Mouse (Mus musculus): ENCODE measurements at regions not wholly inside any gene's neighbourhood (a gene's known extent, or its start where the extent isn't known, plus 50 kb on each side); places are given as distances from the start of the nearest gene placed in this dataset.

DNA sequence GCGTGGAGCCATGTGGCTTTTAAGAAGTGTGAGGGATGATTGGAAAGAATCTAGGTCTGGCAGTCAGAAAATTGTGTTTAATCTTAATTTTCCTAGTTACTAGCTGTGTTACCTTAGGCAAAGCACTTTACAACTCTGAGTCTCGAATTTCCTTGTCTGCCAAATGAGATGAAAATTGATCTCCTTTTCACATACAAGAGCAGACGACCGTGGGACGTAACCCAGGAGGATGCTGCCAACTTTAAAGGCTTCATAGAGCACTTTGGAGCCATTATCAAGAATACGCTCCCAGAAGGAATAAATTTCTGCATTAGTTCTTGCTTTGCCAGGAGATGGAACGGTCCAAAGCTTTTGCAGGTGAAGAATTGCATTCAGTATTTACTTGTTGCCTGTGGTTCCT lies 457.6 kb downstream of the Bcl11a start:
- no peak for DNase-seq (ENCODE audit: low read depth, low spot score)

DNA sequence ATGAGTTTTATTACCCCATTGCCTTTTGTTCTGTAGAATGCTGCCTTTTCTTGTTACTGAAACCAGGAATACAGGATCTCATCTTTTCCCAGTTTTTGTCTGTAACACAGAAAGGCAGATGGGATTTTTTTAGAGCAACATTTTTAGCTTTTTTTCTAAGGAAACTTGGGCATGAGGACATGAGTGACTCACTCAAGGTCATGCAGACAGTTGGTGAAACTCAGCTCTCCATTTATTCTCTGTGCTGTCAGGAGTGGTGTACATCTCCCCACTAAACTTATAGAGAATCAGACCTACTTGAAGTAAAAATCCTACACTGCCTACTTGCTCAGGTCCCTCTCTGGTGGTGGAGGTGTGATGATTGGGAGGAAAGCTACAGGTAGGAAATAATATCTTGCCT lies 459.9 kb downstream of the Bcl11a start:
- DNase-seq (ENCODE audit: low read depth, low spot score) = no peak

DNA sequence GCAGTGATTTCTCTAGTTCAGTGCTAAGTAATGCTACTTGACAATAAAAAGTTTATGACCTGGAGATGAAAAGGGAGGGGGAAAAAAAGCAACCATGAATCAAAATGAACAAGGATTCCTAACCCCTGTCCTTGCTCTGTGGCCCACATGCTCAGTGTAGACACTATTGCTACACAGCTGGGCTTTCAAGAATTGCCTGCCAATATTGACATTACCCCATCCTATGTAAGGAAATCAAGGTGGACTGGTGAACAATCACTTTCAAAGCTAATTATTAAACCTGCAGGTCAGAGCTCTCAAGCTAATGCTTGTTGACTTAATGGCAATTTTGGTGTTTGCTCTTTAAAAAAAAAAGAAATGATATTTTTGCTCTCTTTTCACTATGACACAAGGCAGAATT lies 491.8 kb downstream of the Bcl11a start:
- no peak for DNase-seq (ENCODE audit: low read depth, low spot score)

DNA sequence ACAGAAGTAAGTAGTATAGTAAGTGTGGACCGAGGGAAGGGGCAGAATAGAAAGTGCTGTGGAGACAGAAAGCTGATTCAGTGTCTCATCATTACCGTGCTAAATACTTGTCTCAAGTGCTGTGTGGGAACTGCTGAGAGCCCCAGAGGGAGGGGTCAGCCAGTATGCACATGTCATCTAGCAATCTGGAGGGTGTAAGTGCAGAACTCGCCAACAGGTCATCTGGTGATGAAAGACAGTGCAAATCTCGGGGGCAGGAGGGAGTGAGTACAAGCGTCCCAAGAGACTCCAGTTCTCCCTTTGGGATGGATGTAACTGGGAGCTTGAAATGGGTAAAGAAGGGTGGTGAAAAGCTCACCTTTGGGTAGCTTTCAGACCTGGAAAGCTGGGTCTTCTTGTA lies 535.7 kb downstream of the Bcl11a start:
- no peak for DNase-seq (ENCODE audit: low read depth, low spot score)

DNA sequence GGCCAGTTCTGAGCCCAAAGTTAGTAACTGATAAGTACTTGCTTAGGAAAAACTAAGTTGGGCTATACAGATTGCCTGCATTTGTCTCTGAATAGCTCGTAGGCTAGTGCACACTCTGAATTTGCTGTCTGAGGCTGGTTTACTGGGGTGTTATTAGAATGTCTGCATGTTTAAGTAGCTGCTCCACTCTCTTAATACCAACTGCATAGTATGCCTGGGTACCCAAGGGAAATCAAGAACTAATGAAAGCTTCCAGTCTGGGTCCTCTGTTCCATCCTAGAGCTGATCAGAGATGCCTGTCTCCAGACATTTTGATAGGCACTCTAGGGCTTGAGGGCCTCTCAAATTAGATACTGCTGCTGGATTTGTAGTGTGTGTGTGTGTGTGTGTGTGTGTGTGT lies 537.6 kb downstream of the Bcl11a start:
- DNase-seq (ENCODE audit: low read depth, low spot score) = no peak

DNA sequence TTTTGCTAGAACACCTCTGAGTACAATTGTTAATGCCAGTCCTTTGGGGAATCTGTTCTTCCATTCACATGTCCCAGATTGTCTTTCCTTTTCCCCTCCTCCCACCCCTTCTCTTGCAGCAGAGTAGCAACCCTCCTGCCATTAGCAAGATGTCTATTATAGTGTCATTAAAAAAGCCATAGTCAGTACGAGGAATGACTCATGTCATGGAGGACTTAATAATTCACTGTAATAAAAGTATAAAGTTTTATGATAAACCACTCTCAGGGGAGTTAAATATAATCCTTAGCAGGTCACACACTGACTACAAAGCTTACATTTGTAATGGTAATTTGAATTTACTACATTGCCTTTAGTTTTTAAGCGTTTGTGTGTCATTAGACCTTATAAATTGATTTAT lies 540.7 kb downstream of the Bcl11a start:
- DNase-seq (ENCODE audit: low read depth, low spot score) = no peak

DNA sequence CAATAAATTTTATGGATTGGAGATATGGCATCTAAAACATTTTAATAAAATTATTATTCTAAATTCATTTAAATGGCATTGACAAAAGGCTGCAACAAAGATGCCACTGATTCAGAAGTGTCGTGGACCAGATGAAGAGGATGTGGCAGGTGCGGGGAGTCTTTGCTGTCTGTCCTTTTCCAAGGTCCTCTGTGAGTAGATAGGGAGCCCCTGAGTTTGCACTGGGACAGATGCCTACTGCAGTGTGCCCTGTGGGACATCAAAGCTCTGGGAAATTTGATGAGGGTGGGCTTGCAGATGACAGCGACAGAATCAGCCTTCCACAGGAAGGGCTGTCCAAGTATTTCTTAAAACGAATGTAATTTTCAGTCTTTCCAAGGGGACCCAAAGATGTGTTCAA lies 541.2 kb downstream of the Bcl11a start:
- no peak for DNase-seq (ENCODE audit: low read depth, low spot score)

DNA sequence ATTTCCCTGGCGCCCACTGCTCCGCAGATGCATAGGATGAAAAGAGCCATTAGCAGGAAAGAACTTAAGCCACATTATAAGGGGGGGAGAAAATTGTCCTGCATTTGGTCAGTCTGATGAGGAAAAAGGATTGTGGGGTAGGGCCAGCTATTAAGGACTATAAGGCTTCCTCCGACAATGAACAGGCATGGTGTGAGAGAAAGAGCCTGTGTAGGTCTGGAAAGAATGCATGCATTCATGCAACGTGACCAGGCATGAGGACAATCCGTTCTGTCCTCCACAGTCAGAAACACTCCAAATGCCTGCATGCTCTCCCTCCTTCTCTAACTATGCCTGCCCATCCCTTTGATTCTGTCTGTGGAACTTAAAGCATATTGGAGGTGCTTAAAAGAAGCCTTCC lies 550.8 kb downstream of the Bcl11a start:
- DNase-seq (ENCODE audit: low read depth, low spot score) = no peak

DNA sequence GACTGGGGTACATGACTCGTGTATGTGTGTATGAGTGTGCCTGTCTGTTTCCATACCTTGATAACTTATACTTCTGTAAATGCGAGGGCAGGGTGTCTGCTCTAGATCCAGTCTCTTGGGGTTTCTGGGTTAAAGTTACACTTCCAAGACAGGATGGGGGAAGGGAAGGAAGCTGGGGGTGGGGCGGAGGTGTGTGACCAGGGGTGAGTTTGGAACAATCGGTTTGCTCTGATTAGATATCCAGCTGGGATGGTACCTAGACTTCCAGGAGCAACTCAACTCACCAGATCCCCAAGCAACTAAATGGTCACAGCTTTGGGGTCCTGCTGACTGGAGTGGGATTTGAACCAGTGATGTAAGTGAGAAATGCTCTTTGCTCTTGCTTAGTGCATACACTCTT lies 551.6 kb downstream of the Bcl11a start:
- no peak for DNase-seq (ENCODE audit: low read depth, low spot score)

DNA sequence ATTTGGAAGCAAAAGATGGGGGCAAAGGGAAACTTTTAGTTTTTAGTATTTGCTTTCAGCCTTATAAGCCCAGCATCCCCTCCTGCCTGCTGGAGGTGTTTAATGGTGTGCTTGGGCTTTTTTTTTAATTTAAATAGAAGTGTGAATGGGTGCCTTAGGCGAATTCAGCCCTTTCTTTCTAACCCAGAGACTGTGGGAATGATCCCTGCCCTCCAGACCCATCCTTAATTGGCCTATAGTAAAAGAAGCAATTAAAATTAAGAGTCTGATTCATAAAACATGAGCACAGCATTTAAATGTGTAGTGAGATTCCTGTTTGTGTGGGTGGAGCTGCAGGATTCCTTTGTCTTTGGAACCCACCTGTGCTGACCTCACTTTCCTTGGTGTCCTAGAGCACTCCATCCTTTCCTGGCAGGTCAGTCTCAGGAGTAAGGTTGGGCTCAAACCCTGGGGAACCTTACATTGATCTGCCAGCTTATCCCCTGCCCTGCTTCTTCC lies 552.6 kb downstream of the Bcl11a start:
- DNase-seq (ENCODE audit: low read depth, low spot score) = no peak

DNA sequence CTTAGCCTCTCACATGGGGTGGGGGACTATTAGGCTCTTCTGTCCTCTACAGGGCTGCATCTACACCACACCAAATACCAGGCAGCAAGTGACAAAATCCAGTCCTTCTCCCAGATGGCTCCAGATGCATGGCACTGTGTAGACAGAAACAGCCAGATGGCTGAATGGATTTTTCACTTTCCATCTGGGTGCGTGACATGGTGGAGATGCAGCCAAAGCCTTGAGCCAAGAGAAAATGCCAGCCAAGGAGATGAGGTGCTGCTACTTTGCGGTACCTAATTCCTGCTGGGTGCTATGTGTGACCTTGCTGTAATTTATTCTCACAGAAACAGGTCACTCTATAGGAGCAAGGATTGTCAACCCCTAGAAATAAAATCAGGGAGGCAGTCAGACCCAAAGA lies 553.8 kb downstream of the Bcl11a start:
- no peak for DNase-seq (ENCODE audit: low read depth, low spot score)

DNA sequence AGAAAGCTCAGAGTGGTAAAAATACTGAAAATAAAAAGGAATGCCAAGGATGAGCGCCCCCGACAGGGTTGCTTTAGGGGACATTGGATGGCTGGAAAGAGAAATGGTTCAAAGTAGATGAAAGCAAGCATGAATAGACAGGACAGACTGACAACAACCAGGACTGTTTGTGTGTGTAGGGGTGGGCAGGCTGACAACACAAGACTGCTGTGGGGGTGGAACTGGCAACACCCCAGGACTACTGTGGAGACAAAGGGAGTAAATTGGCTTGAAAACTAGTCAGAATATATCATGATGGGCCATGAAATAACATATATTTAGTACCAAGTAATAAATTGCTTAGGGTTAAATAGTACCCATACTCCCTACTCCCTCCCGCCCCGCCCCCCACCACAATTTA lies 558.9 kb downstream of the Bcl11a start:
- no peak for DNase-seq (ENCODE audit: low read depth, low spot score)

DNA sequence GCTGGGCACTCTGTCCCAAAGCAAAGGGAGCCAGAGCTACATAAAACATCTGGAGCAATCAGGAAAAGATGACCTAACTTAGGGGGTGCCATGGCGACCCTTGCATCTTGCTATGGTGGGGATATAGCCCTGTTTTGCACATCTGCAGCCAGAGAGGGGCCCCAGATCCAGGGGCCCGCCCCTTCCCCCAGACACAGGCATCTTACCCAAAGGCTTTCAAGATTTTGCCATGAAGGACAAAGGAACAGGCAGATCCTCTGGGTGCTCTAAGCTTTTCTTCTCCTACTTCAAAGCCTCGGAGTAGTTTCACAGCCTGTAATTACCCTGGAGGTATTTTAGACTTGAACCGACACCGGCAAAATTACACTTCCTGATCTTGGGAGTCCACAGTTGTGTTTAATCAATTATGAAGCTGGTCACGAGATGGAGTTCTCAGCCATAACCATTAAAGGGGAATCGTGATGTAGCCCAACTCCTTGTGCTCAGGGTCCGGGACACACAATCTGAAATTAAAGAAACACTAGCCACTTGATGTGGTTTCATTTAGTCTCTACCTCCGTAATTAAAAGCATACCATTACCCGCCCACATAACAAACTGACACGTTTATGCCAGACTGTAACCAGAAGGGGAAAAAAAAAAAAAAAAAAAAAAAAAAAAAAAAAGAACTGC lies 565.7 kb downstream of the Bcl11a start:
- no peak for DNase-seq (ENCODE audit: low read depth, low spot score)

DNA sequence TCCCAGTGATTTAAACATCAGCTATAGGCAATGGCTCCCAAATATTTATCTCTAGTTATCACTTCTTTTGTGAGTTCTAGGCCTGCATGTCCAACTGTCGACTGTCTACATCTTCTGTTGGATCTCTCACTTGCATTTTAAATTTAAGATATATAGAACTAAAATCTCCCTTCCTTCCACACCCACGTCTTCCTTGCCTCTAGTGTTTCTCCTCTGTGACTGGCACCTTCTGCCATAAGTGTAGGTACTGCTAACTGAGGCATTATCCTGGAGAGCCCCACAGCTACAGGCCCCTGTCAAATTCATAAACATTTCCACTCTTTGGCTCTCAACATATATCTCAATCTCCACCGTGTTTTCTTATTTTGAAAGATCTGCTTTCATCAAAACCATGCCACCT lies 575.0 kb downstream of the Bcl11a start:
- no peak for DNase-seq (ENCODE audit: low read depth, low spot score)

DNA sequence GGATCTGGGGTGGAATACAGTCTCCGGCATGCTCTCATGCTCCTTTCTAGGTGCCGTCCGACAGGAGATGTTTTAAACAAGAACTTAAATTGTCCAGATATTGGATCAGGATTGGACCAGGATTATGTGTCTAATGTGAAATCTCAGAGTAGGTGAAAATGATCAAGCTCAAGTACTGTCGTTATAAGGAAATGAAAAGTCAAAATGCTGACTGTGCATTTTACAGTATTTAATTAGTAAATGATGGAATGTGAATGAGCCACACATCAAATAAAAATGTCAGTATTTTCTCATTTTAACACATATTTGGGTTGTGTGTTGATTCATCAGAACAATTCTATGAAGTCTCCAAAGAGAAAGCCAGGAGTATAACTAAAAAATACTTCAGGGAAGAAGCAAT lies 586.2 kb downstream of the Bcl11a start:
- no peak for DNase-seq (ENCODE audit: low read depth, low spot score)

DNA sequence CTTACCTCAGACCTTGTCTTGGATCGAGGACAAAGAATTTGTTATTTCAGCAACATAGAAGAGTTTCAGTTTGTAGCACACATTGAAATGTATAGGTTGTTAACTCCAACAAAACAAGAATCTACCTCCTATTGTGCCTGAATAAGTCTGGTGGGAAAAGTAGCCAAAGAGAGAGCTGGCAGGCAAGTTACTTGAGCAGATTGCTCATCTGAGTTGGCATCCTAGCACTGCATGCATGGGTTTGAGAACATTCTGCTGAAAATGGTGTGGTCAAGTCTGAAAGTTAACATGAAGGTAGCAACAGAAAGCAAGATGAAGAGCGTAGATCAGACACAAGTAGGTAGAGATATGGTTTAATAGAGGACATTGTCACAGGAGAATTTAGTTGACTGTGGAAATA lies 587.5 kb downstream of the Bcl11a start:
- DNase-seq (ENCODE audit: low read depth, low spot score) = no peak

DNA sequence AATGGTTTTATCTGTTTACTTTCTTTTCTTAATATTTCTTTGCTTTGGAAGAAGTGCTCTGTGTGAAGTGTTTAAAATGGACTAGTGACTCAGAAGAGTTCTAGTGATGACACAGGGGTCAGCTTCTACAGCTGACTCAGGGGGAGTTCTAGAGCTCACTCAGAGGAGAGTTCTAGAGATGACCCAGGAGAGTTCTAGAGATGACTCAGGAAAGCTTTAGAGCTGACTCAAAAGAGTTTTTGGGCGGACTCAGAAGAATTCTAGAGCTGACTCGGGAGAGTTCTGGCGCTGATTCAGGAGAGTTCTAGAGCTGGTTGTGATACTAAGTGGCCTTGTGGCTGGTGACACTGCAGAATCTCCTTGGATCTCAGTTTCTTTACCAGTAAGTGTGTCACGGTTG lies 593.8 kb downstream of the Bcl11a start:
- DNase-seq (ENCODE audit: low read depth, low spot score) = no peak

DNA sequence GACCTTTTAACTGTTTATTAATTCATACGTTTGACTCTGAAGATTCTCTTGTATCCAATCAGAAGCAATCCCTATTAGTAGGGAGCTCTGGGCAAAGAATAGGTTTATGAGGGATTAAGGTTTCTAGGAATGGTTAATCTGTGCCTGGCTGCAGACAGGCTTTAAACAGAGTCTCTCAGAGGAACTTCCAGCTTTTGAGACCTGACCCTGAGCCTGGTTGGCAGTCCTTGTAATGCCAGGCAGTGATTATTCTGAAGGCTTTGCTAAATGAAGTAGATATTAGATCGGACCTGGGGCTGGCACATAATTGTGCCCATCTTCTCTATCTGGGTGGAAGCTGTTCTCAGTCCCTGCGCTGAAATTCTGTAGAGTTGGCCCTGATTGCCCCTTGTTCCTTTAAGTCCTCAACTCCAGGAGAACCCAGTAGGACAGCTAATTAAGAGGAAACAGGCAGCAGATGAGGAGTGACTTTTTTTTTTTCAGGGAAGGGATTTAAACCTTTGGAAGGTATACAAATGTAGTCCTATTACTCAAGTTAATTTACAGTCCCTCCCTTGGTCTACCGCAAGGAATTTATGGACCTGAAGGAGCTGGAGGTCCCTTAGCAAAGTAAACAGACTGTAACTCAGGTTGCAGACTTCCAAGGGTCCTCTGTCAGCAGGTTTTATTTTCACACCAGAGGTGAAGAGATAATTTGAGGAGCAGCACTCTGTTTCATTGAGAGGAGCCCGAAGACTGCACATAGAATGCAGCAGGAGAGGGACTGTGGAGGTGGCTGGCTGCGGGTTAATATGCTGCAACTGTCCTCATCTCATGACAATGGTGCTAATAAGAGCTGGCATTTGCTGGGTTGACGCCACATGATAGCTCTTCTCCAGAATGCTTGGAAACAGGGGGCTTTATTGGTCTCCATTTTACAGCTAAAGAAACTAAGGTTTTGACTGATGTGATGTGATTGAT lies 595.7 kb downstream of the Bcl11a start:
- DNase-seq (ENCODE audit: low read depth, low spot score) = no peak

DNA sequence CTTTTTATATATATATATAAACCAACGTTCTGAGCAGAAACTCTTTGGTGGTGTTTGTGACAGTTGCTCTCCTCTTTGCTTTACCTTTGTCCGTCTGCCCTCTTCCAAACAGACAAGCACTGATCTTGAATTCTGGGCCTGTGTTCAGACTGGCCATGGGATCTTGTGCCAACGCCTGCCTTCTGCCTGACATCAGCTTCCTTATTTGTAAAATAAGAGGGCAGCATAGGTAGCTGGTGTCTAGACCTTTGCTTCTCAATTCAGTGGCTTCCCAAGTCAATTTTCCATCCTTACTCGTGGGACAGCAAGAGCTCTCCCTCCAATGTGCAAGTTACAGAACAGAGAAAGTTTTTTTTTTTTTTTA lies 596.3 kb downstream of the Bcl11a start:
- DNase-seq (ENCODE audit: low read depth, low spot score) = no peak

DNA sequence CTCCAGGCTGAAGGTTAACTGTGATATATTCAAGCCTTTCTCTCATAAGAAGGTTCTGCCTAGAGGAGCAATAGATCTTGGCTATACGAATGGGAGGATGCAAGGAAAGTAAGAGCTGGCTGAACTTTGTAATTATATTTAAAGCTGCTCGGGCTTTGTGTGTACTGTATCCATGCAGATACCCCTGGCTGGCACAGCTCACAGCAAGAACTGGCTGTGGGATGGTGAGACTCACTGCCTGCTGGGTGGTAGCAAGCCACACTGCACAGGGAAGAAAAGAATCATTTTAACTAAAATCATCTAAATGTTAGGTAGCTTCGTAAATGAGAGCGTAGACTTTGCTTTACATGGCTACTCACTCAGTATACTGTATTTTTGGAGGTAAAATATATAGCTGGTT lies 599.2 kb downstream of the Bcl11a start:
- no peak for DNase-seq (ENCODE audit: low read depth, low spot score)

DNA sequence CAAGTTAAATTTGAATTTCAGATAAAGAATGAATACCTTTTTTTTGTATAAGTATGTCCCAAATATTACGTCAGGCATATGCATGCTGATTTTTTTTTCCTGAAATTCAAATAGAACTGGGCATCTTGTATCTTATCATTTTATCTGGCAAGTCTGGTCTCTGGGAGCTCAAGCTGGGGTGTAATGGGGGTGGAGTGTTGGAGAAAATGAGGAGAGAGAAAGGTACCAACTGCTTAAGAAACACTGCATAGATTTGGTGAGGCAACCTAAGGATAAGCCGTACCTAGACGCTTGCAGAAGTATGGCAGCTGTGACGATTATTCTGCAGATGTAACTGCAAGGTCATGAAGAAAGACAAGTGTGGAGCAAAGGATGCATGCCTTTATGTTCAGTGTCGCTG lies 601.7 kb downstream of the Bcl11a start:
- DNase-seq (ENCODE audit: low read depth, low spot score) = no peak

DNA sequence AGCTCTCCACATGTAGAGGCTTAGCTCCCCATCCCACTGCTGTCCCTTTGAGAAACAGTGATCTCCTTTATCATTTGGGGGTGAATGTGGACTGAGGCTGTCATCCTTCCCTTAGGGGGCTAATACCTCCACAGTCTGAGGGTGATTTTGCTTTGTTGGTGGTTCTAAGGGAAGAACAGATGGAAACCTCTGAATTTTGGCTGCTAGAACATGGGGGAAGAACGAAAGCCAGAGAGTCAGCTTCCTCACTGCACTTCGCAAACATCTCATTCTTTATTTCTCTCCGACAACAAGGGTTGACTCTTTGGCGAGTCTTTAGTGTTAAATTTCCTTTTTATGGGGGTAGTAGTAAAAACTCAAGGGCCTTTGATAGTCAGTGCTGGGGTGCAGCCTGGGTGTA lies 604.6 kb downstream of the Bcl11a start:
- no peak for DNase-seq (ENCODE audit: low read depth, low spot score)
